Mouse (Mus musculus) megakaryocyte, embryonic 14.5 days (primary cell): Measurements from ENCODE around the gene Arhgap23.

Experiments used
- FLI1 ChIP-seq: IDR thresholded peaks from 2 replicates; pipeline ENCODE4 v1.6.1; 2012; ENCODE audit warnings: low read length, inconsistent platforms, mixed read lengths
- GATA1 ChIP-seq: IDR thresholded peaks from 3 replicates; pipeline ENCODE4 v1.6.1; 2012; ENCODE audit warnings: mixed read lengths, low read length, inconsistent platforms, borderline replicate concordance

DNA sequence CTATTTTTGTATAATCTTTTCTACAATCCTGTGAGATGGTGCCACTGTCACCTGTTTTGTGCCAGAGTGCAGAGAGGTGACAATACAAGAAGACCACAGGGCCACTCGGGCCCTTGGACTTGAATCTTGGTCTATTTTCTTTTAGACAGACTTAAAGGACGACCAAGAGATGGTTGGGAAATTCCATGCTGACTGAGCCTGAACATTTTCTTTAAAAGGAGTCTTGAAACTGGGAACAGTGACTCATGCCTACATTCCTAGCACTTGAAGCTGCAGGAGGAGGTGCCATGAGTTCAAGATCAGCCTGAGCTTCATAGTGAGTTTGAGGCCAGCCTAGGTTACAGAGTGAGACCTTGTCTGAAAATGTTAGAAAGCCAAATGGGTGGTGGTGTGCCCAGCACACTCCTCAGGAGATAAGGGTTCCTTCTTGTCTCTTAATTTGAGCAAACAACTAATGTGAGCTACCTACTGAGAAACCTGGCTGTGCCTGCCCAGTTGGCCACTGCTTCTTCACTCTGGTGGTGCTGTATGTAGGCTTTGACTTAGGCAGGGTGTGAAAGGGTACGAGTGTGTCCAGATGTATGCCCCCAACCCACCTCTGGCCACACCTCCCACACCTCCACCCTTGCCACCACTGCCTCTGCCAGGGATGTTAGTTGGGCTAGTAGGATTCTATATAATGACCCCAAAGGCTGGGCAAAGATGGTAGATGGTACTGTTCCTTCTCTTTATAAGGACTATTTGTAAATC is 13.5 kb upstream of the Arhgap23 start:
- TF ChIP-seq GATA1 (no peak), FLI1 (no peak)
